Mouse (Mus musculus) large intestine, adult 2 months (tissue): ENCODE measurements around the gene Hhex. TPM values are rescaled to one million over a fixed set of nuclear protein-coding genes. Genes with fewer than 3 reads are reported as not detected.

Experiments
- DNase-seq: peaks from one replicate; pipeline ENCODE4 v3.0.0-alpha.2; 2012; ENCODE audit warnings: low read depth, low spot score
- WGBS: fragments of 180-500 bp; shearing (Covaris S2); methylation state at CpG from one replicate; pipeline ENCODE4 v1.1.7; 2018; 5-methylcytosine and 5-hydroxymethylcytosine counted together
- polyA plus RNA-seq: library from polyadenylated mRNA; depleted of rRNA; stranded (reverse); fragments of >200 nt; gene quantifications from 2 replicates; pipeline ENCODE4 v1.2.3, GENCODE M21; 2012

The Hhex gene
- polyA plus RNA-seq, 1 experiment = 2.0 TPM

GRCm38 (mm10) chr19:37443631-37444140 is 9.1 kb downstream of the Hhex start:
- no peak for DNase-seq
- WGBS = 50% methylated on average over 4 of the region's 4 CpGs

- no peak for DNase-seq
- WGBS = 17% methylated on average over 5 of the region's 5 CpGs
These were observed 13.6 kb downstream of the Hhex start for GRCm38 (mm10) chr19:37448212-37448611.

GRCm38 (mm10) chr19:37449246-37449645 is 14.6 kb downstream of the Hhex start:
- 75% methylated on average over 3 of the region's 3 CpGs for WGBS
- no peak for DNase-seq

GRCm38 (mm10) chr19:37455528-37455927 is 20.9 kb downstream of the Hhex start:
- 75% methylated on average over 2 of the region's 2 CpGs for WGBS
- no peak for DNase-seq

- DNase-seq = no peak
- 98% methylated on average over 1 of the region's 1 CpGs for WGBS
These were observed 21.4 kb downstream of the Hhex start for GRCm38 (mm10) chr19:37455961-37456360.

GRCm38 (mm10) chr19:37458013-37458412 is 23.4 kb downstream of the Hhex start:
- 46% methylated on average over 6 of the region's 6 CpGs for WGBS

GRCm38 (mm10) chr19:37466403-37466802 is 31.8 kb downstream of the Hhex start:
- no peak for DNase-seq
- 74% methylated on average over 3 of the region's 3 CpGs for WGBS

More at GRCm38 (mm10) chr19:37458013-37458412, 23.4 kb downstream of the Hhex start:
- no peak for DNase-seq

GRCm38 (mm10) chr19:37466978-37467377 is 32.4 kb downstream of the Hhex start:
- DNase-seq = no peak
- 81% methylated on average over 5 of the region's 5 CpGs for WGBS

GRCm38 (mm10) chr19:37468841-37469566 is 34.4 kb downstream of the Hhex start:
- DNase-seq = no peak
- 83% methylated on average over 6 of the region's 6 CpGs for WGBS

GRCm38 (mm10) chr19:37471680-37472079 is 37.1 kb downstream of the Hhex start:
- DNase-seq = no peak
- 73% methylated on average over 4 of the region's 4 CpGs for WGBS

GRCm38 (mm10) chr19:37472589-37472988 is 38.0 kb downstream of the Hhex start:
- DNase-seq = no peak
- 71% methylated on average over 3 of the region's 3 CpGs for WGBS

GRCm38 (mm10) chr19:37481704-37482103 is 47.1 kb downstream of the Hhex start:
- 68% methylated on average over 8 of the region's 8 CpGs for WGBS
- no peak for DNase-seq

GRCm38 (mm10) chr19:37482556-37483187 is 48.1 kb downstream of the Hhex start:
- 49% methylated on average over 14 of the region's 14 CpGs for WGBS
- DNase-seq = no peak

- no peak for DNase-seq
- WGBS = 83% methylated on average over 6 of the region's 6 CpGs
These were observed 50.2 kb downstream of the Hhex start for GRCm38 (mm10) chr19:37484787-37485186.

- 87% methylated on average over 6 of the region's 6 CpGs for WGBS
- no peak for DNase-seq
These were observed 52.2 kb downstream of the Hhex start for GRCm38 (mm10) chr19:37486801-37487200.

- no peak for DNase-seq
- 70% methylated on average over 5 of the region's 5 CpGs for WGBS
These were observed 53.3 kb downstream of the Hhex start for GRCm38 (mm10) chr19:37487811-37488475.

- WGBS = 67% methylated on average over 7 of the region's 7 CpGs
- no peak for DNase-seq
These were observed 54.1 kb downstream of the Hhex start for GRCm38 (mm10) chr19:37488608-37489262.
